Comparison of ENCODE assay signal across 9 mouse cellular contexts in the genomic region with DNA sequence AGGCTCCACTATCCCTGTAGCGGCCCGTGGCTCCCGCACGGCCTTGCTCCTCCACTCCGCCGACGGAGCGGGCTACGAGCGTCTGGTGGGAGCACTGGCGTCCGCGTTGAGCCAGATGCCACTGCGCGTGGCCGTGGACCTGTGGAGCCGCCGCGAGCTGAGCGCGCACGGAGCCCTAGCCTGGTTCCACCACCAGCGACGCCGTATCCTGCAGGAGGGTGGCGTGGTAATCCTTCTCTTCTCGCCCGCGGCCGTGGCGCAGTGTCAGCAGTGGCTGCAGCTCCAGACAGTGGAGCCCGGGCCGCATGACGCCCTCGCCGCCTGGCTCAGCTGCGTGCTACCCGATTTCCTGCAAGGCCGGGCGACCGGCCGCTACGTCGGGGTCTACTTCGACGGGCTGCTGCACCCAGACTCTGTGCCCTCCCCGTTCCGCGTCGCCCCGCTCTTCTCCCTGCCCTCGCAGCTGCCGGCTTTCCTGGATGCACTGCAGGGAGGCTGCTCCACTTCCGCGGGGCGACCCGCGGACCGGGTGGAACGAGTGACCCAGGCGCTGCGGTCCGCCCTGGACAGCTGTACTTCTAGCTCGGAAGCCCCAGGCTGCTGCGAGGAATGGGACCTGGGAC. TPM values are rescaled to one million over a fixed set of nuclear protein-coding genes. Genes with fewer than 3 reads are reported as not detected.
DNase-seq lines count a peak whose midpoint lies in the region; ATAC-seq and TF ChIP-seq lines count a peak whose summit lies in the region.
"Had no signal": no experiment of that assay in that cellular context is flagged by ENCODE, and none has a peak within 500 bp of the region (broad histone marks: within the 10 kb centered on the region; RNA-seq: fewer than 3 reads in every experiment).

No protein-coding gene starts in this region.

- ATAC-seq in embryonic facial prominence, embryonic 14.5 days (ENCODE audit: low read depth) = peak; percentile 32; the same call in 1 of the 2 replicates
- ATAC-seq in megakaryocyte-erythroid progenitor cell, adult 5-6 weeks (replicated peaks; ENCODE audit: low FRiP score, low TSS enrichment, poor library complexity, severe bottlenecking) = peak; percentile 23
- ATAC-seq in stomach, postnatal 0 days (ENCODE audit: low FRiP score, low TSS enrichment) = peak; percentile 40

- H3K27ac ChIP-seq in embryonic facial prominence, embryonic 14.5 days (replicated peaks; ENCODE audit: low read depth, low read length) = peak overlapping the region; percentile 65; the same call in 1 of the 2 replicates
- H3K27ac ChIP-seq in stomach, postnatal 0 days (replicated peaks) = peak overlapping the region; percentile 81

- peak; percentile 38 for DNase-seq in gastrocnemius, adult 18-20 months (ENCODE audit: low spot score)
- DNase-seq in gastrocnemius, postnatal 4 days (ENCODE audit: low spot score in 2 of 2) = no peak
- DNase-seq in adrenal gland, postnatal 36 days = peak; percentile 57 to 63
- DNase-seq in embryonic facial prominence, embryonic 14.5 days (ENCODE audit: low spot score) = peak; percentile 19
- DNase-seq in heart, postnatal 10 days = peak; percentile 43 to 51
- peak; percentile 59 to 60 for DNase-seq in layer of hippocampus, postnatal 10 days (ENCODE audit: low spot score in 2 of 2)
- peak; percentile 69 for DNase-seq in stomach, postnatal 0 days (ENCODE audit: low spot score)

- TF ChIP-seq CTCF in stomach, postnatal 0 days (IDR thresholded peaks at IDR 0.05; ENCODE audit: low read depth) = peak; percentile 33; the same call in 1 of the 2 replicates

- intact Hi-C loops in heart, postnatal 10 days (cut with DNase I) = loop anchor here (1.0 kb wide), 1 partner anchor 49 kb away; a partner anchor contains a TSS

- peak overlapping the region; percentile 74 for H3K4me2 ChIP-seq in embryonic facial prominence, embryonic 14.5 days (ENCODE audit: low read depth, low read length)
- peak overlapping the region; percentile 77 for H3K4me2 ChIP-seq in stomach, postnatal 0 days (replicated peaks; ENCODE audit: low read depth)

- no peaks in the 10 kb centered on the region for H3K9me3 ChIP-seq in embryonic facial prominence, embryonic 14.5 days (ENCODE audit: control insufficient read depth, low read length)
- no peaks in the 10 kb centered on the region for H3K9me3 ChIP-seq in stomach, postnatal 0 days (ENCODE audit: control insufficient read depth, low read length)

- H3K27me3 ChIP-seq in embryonic facial prominence, embryonic 14.5 days (replicated peaks; ENCODE audit: control insufficient read depth, insufficient read depth, low read length) = peaks cover 29% of the 10 kb centered on the region
- no peaks in the 10 kb centered on the region for H3K27me3 ChIP-seq in stomach, postnatal 0 days (ENCODE audit: control insufficient read depth, insufficient read depth, low read length)

- H3K4me3 ChIP-seq in embryonic facial prominence, embryonic 14.5 days (ENCODE audit: low read depth, low read length) = peak overlapping the region; percentile 48
- H3K4me3 ChIP-seq in stomach, postnatal 0 days (ENCODE audit: low read depth, low read length) = peak overlapping the region; percentile 47

- H3K36me3 ChIP-seq in embryonic facial prominence, embryonic 14.5 days (ENCODE audit: control insufficient read depth, insufficient read depth, low read length) = no peaks in the 10 kb centered on the region
- no peaks in the 10 kb centered on the region for H3K36me3 ChIP-seq in stomach, postnatal 0 days (ENCODE audit: control insufficient read depth, insufficient read depth, low read length)

- H3K9ac ChIP-seq in embryonic facial prominence, embryonic 14.5 days (ENCODE audit: low read depth, low read length) = peak overlapping the region; percentile 65
- H3K9ac ChIP-seq in stomach, postnatal 0 days (ENCODE audit: low read length) = peak overlapping the region; percentile 59

- WGBS in embryonic facial prominence, embryonic 14.5 days = 4% methylated on average over 54 of the region's 65 CpGs
- 5% methylated on average over 56 of the region's 65 CpGs for WGBS in stomach, postnatal 0 days

- H3K4me1 ChIP-seq in embryonic facial prominence, embryonic 14.5 days (ENCODE audit: control insufficient read depth, insufficient read depth, low read length) = peaks cover 21% of the 10 kb centered on the region
- H3K4me1 ChIP-seq in stomach, postnatal 0 days (replicated peaks; ENCODE audit: control insufficient read depth, insufficient read depth) = 0 out of 2 replicates have a peak, but pooled peaks cover 2% of the 10 kb centered on the region

- TF ChIP-seq EP300 in stomach, postnatal 0 days (optimal IDR thresholded peaks at IDR 0.05) = no peak

RNA-seq across cellular contexts. Expression of a gene that starts 0.5 kb away (rescaled TPM):
- 10 to 100 TPM; 42.1 to 45.1 TPM for total RNA-seq in gastrocnemius, adult 18-20 months (2021)
- 10 to 100 TPM; 38.7 to 45.2 TPM for total RNA-seq in gastrocnemius, postnatal 4 days (2021)
- 10 to 100 TPM; 55.9 to 58.0 TPM for total RNA-seq in adrenal gland, postnatal 36 days (2021)
- 24.8 and 25.3 TPM in 2 replicates for polyA plus RNA-seq in embryonic facial prominence, embryonic 14.5 days (2014; fragmentation: Nextera tagmentation; extraction: Ambion mirVana)
- 10 to 100 TPM; 38.9 to 41.6 TPM for total RNA-seq in heart, postnatal 10 days (2021)
- total RNA-seq in layer of hippocampus, postnatal 10 days (2021) = 10 to 100 TPM; 80.0 to 92.3 TPM
- 8.0 and 8.8 TPM in 2 replicates for total RNA-seq in megakaryocyte-erythroid progenitor cell, adult 5-6 weeks (2014; fragmentation: Nextera tagmentation)
- total RNA-seq in megakaryocyte-erythroid progenitor cell, adult 5-6 weeks (2017) = 1.6 and 6.1 TPM in 2 replicates
- polyA plus RNA-seq in stomach, postnatal 0 days (2015; fragmentation: Nextera tagmentation; extraction: Ambion mirVana) = 11.1 and 12.1 TPM in 2 replicates

RNA-seq across cellular contexts. Expression of a gene that starts 11.4 kb away (rescaled TPM):
- 1 to 10 TPM; 3.8 to 4.9 TPM for total RNA-seq in gastrocnemius, adult 18-20 months (2021)
- 10 to 100 TPM in 1 of 2 experiments, 1 to 10 TPM in 1; 9.5 to 11.0 TPM for total RNA-seq in gastrocnemius, postnatal 4 days (2021)
- 10 to 100 TPM; 18.1 to 19.5 TPM for total RNA-seq in adrenal gland, postnatal 36 days (2021)
- 15.7 and 20.2 TPM in 2 replicates for polyA plus RNA-seq in embryonic facial prominence, embryonic 14.5 days (2014; fragmentation: Nextera tagmentation; extraction: Ambion mirVana)
- 10 to 100 TPM in 1 of 2 experiments, 1 to 10 TPM in 1; 8.9 to 11.3 TPM for total RNA-seq in heart, postnatal 10 days (2021)
- 1 to 10 TPM; 4.8 to 5.6 TPM for total RNA-seq in layer of hippocampus, postnatal 10 days (2021)
- not detected in 2 replicates for total RNA-seq in megakaryocyte-erythroid progenitor cell, adult 5-6 weeks (2014; fragmentation: Nextera tagmentation)
- not detected in 2 replicates for total RNA-seq in megakaryocyte-erythroid progenitor cell, adult 5-6 weeks (2017)
- polyA plus RNA-seq in stomach, postnatal 0 days (2015; fragmentation: Nextera tagmentation; extraction: Ambion mirVana) = 70.1 and 73.6 TPM in 2 replicates

RNA-seq across cellular contexts. Expression of a gene that starts 19.1 kb away (rescaled TPM):
- under 1 TPM in 1 of 2 experiments, not detected in 1; 0.07 TPM for total RNA-seq in gastrocnemius, adult 18-20 months (2021)
- total RNA-seq in gastrocnemius, postnatal 4 days (2021) = under 1 TPM; 0.13 to 0.15 TPM
- total RNA-seq in adrenal gland, postnatal 36 days (2021) = under 1 TPM; 0.17 to 0.26 TPM
- polyA plus RNA-seq in embryonic facial prominence, embryonic 14.5 days (2014; fragmentation: Nextera tagmentation; extraction: Ambion mirVana) = 1.7 and 1.9 TPM in 2 replicates
- total RNA-seq in heart, postnatal 10 days (2021) = not detected
- total RNA-seq in layer of hippocampus, postnatal 10 days (2021) = 10 to 100 TPM; 36.7 to 39.7 TPM
- 0.37 TPM in 1 of 2 replicates, not detected in the other for total RNA-seq in megakaryocyte-erythroid progenitor cell, adult 5-6 weeks (2014; fragmentation: Nextera tagmentation)
- total RNA-seq in megakaryocyte-erythroid progenitor cell, adult 5-6 weeks (2017) = not detected in 2 replicates
- polyA plus RNA-seq in stomach, postnatal 0 days (2015; fragmentation: Nextera tagmentation; extraction: Ambion mirVana) = 0.36 and 0.42 TPM in 2 replicates
- polyA plus RNA-seq: gonadal fat pad, adult 2 months had no signal

RNA-seq across cellular contexts. Expression of a gene that starts 24.3 kb away (rescaled TPM):
- total RNA-seq in gastrocnemius, adult 18-20 months (2021) = under 1 TPM; 0.26 to 0.30 TPM
- total RNA-seq in gastrocnemius, postnatal 4 days (2021) = under 1 TPM; 0.52 to 0.88 TPM
- under 1 TPM; 0.50 to 0.76 TPM for total RNA-seq in adrenal gland, postnatal 36 days (2021)
- polyA plus RNA-seq in embryonic facial prominence, embryonic 14.5 days (2014; fragmentation: Nextera tagmentation; extraction: Ambion mirVana) = 3.6 and 5.6 TPM in 2 replicates
- 1 to 10 TPM; 1.1 to 1.2 TPM for total RNA-seq in heart, postnatal 10 days (2021)
- total RNA-seq in layer of hippocampus, postnatal 10 days (2021) = under 1 TPM; 0.55 to 0.60 TPM
- total RNA-seq in megakaryocyte-erythroid progenitor cell, adult 5-6 weeks (2014; fragmentation: Nextera tagmentation) = 0.45 TPM in 1 of 2 replicates, not detected in the other
- total RNA-seq in megakaryocyte-erythroid progenitor cell, adult 5-6 weeks (2017) = not detected in 2 replicates
- 25.5 and 30.6 TPM in 2 replicates for polyA plus RNA-seq in stomach, postnatal 0 days (2015; fragmentation: Nextera tagmentation; extraction: Ambion mirVana)

RNA-seq across cellular contexts. Expression of a gene that starts 40.2 kb away (rescaled TPM):
- 10 to 100 TPM; 28.2 to 28.9 TPM for total RNA-seq in gastrocnemius, adult 18-20 months (2021)
- total RNA-seq in gastrocnemius, postnatal 4 days (2021) = 10 to 100 TPM; 34.7 to 39.8 TPM
- total RNA-seq in adrenal gland, postnatal 36 days (2021) = 10 to 100 TPM; 45.0 to 50.6 TPM
- polyA plus RNA-seq in embryonic facial prominence, embryonic 14.5 days (2014; fragmentation: Nextera tagmentation; extraction: Ambion mirVana) = 72.5 and 75.9 TPM in 2 replicates
- total RNA-seq in heart, postnatal 10 days (2021) = 10 to 100 TPM; 26.8 to 28.2 TPM
- total RNA-seq in layer of hippocampus, postnatal 10 days (2021) = 10 to 100 TPM; 42.9 to 44.1 TPM
- total RNA-seq in megakaryocyte-erythroid progenitor cell, adult 5-6 weeks (2014; fragmentation: Nextera tagmentation) = 44.8 and 53.4 TPM in 2 replicates
- total RNA-seq in megakaryocyte-erythroid progenitor cell, adult 5-6 weeks (2017) = 29.4 and 50.3 TPM in 2 replicates
- polyA plus RNA-seq in stomach, postnatal 0 days (2015; fragmentation: Nextera tagmentation; extraction: Ambion mirVana) = 69.2 and 69.6 TPM in 2 replicates

Comparison
In these comparisons a context has a peak if more than half of its experiments do, and no peak if none do; other contexts are left out.
1. DNase-seq: peak in gastrocnemius, adult 18-20 months (single experiment), adrenal gland, postnatal 36 days (2 of 2), embryonic facial prominence, embryonic 14.5 days (single experiment), heart, postnatal 10 days (2 of 2), layer of hippocampus, postnatal 10 days (2 of 2) and stomach, postnatal 0 days (single experiment); none in gastrocnemius, postnatal 4 days (0 of 2).
2. RNA of a gene that starts 0.5 kb away (total RNA-seq): 80.0 to 92.3 TPM in layer of hippocampus, postnatal 10 days, 55.9 to 58.0 TPM in adrenal gland, postnatal 36 days, 38.7 to 45.2 TPM in gastrocnemius, postnatal 4 days, 42.1 to 45.1 TPM in gastrocnemius, adult 18-20 months and 38.9 to 41.6 TPM in heart, postnatal 10 days; 1.6 to 8.8 TPM in megakaryocyte-erythroid progenitor cell, adult 5-6 weeks; every median in the first group is over 4 times any median in the second.
3. RNA of a gene that starts 11.4 kb away (total RNA-seq): 18.1 to 19.5 TPM in adrenal gland, postnatal 36 days, 8.9 to 11.3 TPM in heart, postnatal 10 days, 9.5 to 11.0 TPM in gastrocnemius, postnatal 4 days, 4.8 to 5.6 TPM in layer of hippocampus, postnatal 10 days and 3.8 to 4.9 TPM in gastrocnemius, adult 18-20 months; not detected in megakaryocyte-erythroid progenitor cell, adult 5-6 weeks; every median in the first group is over 4 times any median in the second.
4. RNA of a gene that starts 19.1 kb away (total RNA-seq): 36.7 to 39.7 TPM in layer of hippocampus, postnatal 10 days; 0.17 to 0.26 TPM in adrenal gland, postnatal 36 days, 0.13 to 0.15 TPM in gastrocnemius, postnatal 4 days, 0.07 TPM in gastrocnemius, adult 18-20 months, 0.37 TPM in megakaryocyte-erythroid progenitor cell, adult 5-6 weeks and not detected in heart, postnatal 10 days; every median in the first group is over 10 times any median in the second.
5. Peak in every context shown above with its lines, with median percentiles within 50 percentile points of each other: ATAC-seq.